Mouse (Mus musculus): Measurements from ENCODE around the gene Tex13c2. TPM values are rescaled to one million over a fixed set of nuclear protein-coding genes. Genes with fewer than 3 reads are reported as not detected.

The Tex13c2 gene
- polyA plus RNA-seq, 1 experiment from 2014 or later, result not detected

Other genes with a start within 250 kb of the Tex13c2 start
- not detected in 2 replicates for gene Sh2d1a, start 12.8 kb downstream of the Tex13c2 start, polyA plus RNA-seq (2016; fragmentation: Nextera tagmentation; extraction: Ambion mirVana)

Measured in liver, embryonic 12.5 days (tissue).